Mouse (Mus musculus): ENCODE results near the gene Gm49380.

- no peak for TF ChIP-seq POLR2A (IDR thresholded peaks at IDR 0.05; ENCODE audit: insufficient read depth, low read length)
- TF ChIP-seq CTCF (IDR thresholded peaks at IDR 0.05; ENCODE audit: low read depth, low read length), result no peak
These were observed 41.2 kb downstream of the Gm49380 start for GRCm38 (mm10) chr9:44071914-44072598.
